Mouse (Mus musculus) adrenal gland, postnatal 4 days (tissue): ENCODE measurements around the gene Zfp664. TPM values are rescaled to one million over a fixed set of nuclear protein-coding genes. Genes with fewer than 3 reads are reported as not detected.

Experiments used
- DNase-seq, 2 experiments: peaks; one replicate each; pipeline ENCODE4 v3.0.0; 2021 to 2022; ENCODE audit warnings: low spot score in 2 of 2, mixed read lengths in 2 of 2
- total RNA-seq, 2 experiments: library from RNA; stranded (reverse); gene quantifications; 2 replicates each; pipeline ENCODE4 v1.2.3; 2021

Gene Zfp664
- total RNA-seq, 2 experiments from 2014 or later, result 52.5 to 64.6 TPM

DNA sequence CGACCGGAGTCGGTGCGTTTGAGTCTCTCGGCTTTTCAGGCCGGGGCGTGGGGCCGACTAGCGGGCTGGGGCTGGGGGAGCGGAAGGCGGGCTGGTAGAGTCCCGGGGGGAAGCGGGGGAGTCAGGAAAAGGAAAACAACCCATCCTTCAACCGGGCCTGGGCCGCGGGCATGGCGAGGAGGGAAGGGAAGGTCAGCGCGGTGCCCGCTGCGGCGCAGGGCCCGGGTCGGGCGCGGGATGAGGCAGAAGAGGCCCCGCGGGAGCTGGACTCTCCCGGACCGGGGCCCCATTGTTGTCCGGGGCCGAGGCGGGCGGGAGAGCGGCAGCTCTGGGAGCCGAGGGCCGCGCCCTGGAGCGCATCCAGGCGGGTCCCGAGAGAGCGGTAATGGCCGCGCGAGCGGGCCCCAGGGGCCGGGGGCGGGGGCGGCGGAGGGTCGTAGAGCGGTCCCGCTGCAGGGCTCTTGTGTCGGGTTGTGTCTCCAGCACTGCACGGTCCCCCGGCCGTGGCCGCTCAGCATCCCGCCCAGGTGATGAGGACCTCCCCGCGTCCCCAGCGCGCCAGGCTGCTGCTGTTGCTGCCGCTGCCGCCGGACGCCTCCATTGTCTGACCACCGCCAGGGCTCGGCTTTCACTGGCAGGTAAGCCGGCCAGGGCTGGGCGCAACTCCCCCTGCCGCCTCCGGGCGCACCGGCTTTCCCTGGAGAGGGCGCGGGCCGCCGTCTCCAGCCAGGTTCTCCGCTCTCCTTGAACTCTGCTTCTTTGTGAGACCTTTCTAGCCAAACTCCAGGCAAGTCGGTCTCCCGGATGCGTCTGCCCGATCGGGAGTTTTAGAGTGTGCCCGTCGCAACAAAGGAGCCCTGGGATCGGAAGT is 615 bp downstream of the Zfp664 start:
- DNase-seq, result peak in 1 of 2 experiments; percentile 12

DNA sequence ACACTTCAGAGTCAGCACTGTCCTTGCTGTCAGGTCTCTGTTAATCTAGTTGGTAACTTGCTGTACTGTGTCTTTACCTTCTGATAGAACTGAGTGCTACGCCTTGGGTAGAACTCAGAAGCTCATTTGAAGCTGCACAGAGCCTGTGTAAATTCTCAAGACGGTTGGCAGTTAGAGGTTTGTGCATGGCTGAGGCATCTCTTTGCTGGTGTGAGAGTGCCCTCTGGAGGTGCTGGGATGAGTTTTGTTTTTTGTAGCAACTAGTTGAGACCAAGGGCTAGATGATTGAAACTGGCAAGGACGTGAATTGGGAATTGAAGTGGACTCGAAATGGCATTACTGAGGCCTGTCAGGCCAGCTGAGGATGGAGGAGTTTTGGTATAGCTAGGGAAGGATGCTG is 6.5 kb downstream of the Zfp664 start:
- peak in 1 of 2 experiments; percentile 32 for DNase-seq

DNA sequence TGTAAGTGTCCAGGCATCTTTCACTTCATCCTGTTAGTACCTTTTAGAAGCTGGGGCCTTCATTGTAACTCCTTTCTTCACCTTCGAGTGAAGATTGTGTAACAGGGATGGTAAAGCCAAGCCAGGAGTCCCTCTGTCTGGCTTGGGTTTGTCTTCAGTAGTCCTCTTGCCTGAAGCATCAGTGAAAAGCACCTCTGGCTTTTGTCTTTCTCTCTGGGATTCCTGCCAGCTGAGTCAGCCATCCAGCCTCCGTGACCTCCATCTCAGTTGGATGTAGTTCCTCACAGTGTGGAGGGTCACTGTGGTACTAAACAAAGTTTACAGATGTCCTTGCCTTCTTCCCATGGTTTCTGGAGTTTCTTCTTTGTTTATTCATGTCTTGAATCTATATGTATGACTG is 9.5 kb downstream of the Zfp664 start:
- DNase-seq, result peak in 1 of 2 experiments; percentile 22

DNA sequence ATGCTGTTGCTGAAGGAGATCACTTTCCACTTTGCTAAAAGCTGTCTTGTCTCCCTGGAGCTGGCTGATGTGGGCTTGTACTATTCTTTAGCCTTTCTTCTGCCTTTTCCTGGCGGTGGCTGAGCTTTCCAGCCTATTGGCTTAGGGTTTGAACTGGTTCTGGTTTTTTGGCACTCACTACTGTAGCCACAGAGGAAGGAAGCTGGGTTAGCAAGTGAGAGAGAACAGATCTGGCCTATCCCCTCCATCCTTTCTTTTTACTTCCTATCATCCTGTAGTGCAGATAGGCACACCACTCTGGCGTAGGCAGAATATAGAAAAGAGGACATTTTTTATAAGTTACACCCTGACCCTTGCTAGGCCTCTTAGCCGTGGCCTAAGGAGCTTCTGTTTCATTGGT is 10.6 kb downstream of the Zfp664 start:
- no peak for DNase-seq

DNA sequence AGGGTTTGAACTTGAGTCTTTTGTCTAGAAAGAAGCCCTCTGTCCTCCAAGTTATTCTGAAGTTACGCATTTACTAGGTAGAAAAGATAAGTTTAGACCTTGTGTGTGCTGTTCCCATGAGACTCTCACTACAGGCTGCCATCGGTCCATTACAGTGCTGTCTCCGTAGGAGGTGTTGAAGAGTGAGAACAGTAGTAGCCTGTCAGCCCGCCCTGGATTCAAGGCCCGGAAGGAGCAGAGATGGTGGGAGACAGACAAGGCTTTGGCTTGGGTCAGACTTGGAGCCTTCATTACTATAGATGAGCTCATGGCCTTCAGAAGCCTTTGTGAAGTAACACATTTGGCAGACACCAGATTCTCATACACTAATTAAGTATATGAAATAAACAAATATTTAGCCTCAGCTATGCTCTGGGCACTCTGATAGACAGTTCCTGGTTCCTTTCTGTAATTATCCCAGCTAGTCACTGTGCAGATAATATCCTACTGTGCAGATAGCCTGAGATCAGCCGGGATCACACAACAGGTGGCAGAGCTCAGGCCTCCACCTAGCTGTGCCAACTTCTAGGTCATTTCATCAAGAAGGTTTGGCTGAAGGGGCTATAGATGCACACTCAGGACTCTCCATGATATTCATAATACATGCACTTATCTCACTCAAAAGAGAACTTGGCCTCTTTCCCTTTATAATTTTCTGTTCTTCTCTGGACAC is 11.6 kb downstream of the Zfp664 start:
- DNase-seq, result no peak

DNA sequence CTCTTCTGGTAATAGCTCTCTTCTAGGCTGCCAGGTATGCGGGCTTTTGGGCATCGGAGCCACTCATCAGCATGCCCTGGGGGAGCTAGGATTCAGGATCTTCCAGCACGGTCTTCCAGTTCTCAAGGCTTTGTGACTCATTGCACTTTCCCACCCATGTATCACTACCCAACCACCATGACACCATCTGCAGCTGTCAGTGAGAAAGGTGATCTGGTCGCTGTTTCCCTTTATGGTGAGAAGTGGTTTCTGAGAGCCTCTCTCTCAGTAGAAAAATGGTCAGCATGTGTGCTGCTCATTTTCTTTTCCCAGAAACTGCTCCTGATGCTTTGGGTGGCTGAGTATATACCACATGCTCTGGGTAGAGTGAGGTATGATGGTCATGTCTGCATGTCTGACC is 16.8 kb downstream of the Zfp664 start:
- DNase-seq, result no peak

DNA sequence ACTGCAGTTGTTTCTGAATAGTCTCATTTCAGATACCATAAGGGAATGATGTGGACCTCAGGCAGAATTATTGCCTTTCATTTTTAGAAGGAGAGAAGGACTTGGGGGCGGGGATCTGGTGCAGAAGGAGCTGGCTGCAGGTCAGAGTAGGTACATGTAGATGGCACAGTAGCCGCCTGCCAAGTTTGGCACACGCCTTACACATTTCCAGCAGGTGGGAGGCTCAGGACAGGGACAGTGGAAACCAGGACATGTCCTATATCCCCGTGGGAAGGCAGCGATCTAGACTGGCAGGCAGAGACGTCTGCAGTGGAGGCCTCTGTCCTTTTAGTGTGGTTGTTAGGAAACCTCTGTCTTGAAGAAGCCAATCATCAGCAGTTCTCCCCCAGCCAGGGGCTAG is 17.3 kb downstream of the Zfp664 start:
- no peak for DNase-seq

DNA sequence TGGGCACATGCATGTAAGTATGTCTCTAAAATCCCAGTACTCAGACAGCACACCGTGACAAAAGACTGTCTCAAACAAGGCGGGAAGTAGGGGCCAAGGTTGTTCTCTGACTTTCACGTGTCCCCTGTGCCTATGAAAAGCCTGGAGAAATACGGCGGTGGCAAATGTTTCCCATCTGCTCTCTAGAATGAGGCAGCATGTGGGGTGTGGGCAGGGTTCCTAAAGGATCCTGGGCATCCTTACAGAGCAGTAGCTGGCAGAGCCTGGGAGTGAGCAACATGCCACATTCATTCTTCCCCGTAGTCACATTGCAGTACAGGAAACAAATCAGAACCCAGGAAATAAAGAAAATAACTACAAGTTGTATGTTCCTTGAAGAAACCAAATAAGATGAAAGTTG is 21.4 kb downstream of the Zfp664 start:
- DNase-seq, result no peak

DNA sequence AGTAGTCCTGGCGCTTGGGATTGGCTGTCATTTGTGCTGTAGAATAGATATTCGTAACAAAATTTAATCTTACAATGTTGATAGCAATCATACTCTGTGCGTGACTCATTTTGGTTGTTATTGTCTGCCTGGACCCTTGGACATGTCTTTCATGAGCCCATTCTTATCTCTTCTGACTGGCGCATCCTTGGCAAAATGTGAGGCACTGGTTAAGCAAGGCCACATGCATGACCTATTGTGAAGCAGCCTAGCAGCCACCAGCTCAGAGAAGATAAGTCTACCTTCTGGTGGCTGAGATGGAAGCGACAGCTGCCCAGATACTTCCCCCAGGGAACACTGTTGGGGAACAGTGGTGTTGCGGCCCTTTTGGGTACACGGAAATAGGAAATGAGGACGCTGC is 26.2 kb downstream of the Zfp664 start:
- DNase-seq, result no peak

DNA sequence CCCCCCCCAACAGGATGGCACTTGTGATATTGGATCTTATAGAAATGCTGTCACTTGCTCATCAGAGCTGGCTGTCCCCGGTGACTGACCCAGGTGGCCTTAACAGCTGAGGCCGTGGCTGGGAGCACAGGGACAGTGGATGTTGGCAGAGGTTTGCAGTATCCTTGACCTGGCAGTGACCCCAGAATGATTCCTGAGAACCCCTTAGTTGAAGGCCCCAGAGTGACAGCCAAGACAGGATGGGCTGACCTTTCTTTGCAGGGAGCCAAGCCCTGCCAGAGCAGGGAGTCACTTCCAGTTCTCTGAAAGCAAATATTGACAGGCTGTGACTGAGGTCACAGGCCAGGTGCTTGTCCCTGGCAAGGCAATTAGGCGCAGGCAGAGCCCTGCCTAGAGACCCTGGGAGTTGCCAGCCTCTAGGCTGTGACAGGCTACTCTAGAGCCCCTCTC is 29.5 kb downstream of the Zfp664 start:
- DNase-seq, result peak in 1 of 2 experiments; percentile 36

DNA sequence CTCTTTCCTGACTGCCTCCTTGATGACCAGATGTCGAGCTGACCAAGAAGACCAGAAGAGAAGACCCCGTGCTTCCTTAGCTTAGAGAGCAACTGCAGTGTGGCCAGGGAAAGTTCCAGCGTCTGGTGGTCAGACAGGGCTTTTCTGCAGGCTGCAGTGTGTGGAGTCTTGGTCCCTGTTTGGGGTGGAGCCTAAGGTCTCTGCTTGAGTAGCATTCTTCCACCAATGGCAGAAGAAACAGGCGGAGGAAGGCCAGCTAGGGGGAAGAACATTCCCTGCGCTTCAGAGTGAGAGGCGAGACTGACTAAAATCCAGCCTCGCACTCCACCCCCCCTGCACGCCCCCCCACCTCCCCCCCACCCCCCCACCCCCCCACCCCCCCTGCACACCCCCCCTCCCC is 33.6 kb downstream of the Zfp664 start:
- DNase-seq, result no peak

DNA sequence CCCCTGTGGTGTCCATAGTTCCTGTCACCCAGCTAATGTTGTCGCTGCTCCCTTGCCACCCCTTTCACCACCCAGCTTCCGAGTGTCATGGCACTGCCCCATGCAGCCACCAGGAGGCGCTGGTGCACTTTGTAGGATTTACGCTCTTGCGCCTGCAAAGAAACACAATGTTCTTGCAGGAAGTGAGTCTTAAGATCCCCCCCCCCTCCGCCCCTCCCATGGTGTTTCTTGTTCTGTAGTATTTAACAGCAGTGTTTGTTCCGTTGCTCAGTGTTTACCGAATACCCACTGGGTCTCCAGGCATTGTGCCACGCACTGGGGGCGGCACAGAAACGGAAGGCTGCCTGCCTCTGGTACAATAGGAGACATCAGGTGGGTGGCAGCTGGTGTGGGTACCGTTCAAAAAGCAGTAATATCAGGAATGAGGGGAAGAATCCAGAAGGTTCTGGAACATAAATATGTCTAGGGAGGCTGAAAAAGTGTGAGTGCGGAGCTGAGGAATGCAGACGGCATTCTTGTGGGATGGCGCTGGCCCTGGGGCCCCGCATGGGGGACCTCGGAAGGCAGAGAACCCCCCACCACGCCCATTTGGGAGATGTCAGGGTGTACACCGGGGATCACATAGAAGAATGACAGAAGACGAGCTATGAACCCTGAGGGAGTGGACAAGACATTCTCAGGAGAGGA is 37.6 kb downstream of the Zfp664 start:
- DNase-seq, result peak; percentile 72 to 80

DNA sequence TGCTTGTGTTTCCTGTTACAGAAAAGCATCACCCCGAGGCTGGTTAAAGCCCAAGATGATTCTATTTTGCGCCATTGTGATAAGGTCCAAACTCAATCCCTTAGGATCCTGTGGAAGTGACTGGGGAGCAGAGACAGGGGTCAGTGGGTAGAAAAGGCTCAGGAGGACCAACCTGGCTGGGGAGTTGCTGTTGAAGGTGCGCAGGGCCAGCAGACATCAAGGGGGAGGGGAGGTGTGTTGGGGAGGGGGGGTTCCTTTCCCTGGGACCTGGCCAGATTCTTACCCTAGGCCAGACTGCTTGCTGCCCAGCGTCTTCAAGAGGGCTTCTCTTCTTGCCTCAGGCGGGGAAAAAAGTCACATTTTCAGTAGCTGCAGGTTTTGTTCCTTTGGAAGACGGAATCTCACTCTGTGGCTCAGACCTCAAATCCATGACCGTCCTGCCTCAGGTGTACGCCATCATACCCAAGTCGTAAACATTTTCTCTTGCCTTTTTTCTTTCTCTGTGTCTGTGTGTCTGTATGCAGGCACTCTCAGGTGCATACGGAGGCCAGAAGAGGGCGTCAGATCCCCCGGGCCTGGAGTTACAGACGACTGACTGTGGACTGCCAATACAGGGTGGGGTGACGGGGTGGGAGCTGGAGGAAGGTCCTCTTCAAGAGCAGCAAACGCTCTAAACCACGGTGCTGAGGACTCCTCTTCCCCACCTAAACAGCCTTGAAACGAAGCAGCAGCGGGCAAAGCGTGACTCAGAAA is 38.4 kb downstream of the Zfp664 start:
- no peak for DNase-seq

DNA sequence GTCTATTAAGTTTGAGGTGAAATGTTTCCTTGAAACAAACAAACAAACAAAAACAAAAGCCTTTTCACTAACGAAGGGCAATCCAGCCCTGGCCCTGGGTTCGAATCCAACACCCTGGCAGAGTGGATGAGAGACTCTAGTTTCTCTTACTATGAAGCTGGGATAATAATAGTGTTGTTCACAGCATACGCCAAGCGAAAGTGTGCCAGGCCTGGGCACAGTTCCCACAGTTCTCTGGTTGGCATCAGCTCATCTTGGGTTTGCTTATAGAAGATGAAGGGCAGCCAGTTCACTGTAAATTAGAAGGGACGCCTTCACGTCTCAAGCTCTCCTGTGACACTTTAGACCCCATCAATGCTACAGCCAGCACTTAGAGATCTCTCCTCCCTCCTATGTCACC is 39.2 kb downstream of the Zfp664 start:
- no peak for DNase-seq

DNA sequence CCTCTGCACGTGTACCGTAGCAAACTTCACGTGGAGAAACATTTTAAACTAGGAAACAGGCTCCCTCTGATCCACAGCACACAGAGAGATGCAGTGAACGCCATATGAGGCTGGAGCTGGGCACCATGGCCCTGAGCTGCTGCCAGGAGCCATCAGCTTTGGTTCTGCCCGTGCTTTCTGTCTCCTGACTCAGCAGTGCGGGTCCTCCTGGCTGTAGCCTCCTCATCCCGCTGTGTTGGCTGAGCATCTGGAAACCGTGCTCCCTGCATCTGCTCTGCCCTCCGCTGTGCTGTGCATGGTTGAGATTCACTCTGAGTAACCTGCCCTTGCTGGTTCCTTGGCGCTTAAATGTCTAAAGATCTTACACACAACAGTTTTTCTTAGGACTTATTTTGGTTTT is 39.7 kb downstream of the Zfp664 start:
- no peak for DNase-seq

DNA sequence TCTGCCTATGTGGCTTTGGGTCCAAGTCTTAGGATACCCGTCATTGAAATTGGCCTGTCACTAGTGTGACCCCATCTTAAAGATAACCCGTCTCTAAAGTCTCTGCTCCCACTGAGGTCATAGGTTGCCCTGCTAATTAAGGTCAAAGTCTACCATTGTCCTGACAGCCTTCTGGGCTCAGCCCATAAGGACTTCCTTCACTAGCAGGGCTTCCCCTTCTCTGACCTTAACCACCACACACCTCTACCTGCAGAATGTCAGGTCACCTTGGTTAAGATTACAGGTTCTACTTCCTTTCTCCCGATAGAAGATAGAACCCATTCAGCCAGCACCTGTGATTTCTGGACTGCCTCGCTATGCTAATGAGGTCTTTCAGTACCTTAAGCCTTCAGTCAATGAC is 41.4 kb downstream of the Zfp664 start:
- no peak for DNase-seq

DNA sequence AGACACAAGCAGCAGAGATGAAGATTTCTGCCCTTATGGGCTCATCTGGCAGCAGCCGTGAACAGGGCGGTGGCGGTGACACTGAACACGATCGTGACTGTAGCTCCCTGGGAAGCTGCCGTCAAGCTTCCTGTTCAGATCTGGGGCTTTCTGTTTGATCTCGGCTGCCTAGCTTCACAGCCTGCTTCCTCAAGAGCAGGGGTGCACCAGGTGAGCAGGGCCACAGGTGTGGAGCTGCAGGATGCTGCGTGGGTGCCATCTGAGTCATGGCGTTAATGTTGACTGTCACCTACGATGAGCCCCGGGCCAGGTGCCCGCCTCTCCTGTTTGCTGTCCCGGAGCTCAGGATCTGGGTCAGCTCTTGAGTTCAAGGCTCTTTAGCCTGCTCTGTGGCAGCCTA is 44.4 kb downstream of the Zfp664 start:
- DNase-seq, result no peak

DNA sequence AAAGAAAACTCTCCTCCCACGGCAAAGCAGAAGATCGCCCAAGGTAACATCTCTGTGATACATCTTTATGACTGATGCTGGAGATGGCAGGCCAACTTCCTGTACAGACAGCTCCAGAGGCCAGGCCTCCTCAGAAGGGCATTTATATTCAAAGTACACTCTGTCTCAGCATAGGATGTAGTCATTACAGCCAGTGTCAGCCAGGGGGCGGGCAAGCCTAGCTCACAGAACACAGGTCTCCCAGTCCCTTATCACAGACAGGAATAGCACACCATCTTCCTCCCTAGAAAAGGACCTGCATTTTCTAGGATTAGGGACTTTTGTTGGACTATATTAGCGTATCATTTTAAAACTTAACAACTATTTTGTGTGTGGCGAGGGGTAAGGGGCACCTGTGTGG is 46.4 kb downstream of the Zfp664 start:
- DNase-seq, result peak; percentile 57 to 76

DNA sequence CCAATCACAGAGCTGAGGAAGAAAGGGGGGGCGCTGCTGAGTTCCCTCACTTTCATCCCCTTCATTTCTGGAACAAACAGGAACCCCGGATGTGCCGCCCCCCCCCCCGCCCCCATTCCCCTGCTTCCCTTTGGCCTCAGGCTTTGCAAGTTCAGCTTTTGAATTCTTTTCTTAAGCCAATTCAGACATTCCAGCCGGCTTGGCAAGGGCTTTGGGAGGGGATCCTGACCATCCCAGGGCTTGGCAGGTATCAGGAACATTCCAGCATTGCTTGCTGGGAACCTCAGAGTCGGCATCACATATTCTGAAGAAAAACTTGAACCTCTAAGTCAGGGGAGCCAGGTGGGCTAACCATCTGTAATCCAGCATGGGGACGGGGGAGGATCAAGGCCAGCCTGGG is 49.8 kb downstream of the Zfp664 start:
- DNase-seq, result no peak

DNA sequence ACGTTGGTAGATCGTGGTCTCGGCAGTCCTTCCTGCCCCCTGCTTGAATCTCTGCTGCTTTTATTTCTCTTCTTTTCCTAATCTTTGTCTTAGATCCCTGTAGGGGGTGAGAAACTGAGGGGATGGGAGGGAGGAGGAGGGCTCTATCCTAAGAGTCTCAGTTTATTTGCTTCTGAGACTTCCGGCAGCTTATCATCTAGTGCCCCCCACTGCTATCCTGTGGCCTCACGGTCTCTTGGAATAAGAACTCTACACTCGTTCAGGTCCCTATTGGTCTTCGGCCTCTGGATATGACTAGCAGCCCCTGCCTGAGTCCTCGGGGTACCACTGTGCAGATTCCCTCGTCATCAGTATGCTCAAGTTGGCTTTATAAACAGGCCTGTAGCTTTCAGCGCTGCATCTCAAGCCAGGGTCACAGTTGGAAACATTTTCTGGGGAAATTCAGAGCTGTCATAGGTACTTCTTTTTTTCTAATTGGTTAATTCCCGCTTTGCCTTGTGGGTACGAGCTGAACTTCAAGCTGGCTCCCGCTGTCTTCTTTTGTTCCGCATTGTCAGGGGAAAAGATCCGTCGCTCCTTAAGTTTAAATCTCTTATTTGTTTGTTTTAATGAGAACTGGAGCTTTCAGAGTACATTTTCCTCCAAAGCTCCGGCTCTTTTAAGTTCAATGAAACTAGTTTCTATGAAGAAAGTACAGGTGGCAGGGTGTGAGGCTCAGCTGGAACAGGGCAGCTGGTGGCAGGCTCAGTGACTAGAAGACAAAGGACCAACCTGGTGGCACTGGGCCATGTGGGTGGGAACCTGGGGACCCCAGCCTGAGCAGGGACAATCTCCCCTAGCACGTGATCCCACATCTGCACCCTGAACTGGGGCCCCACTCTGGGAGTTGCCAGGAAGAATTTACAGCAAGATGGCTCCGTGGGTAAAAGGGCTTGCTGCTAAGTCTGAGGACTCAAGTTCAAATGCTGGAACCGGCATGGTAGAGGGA is 50.7 kb downstream of the Zfp664 start:
- DNase-seq, result no peak
